In genomic region chr15:102455993-102456392, GRCm38 (mm10) we compare ENCODE assay signal across 11 mouse cellular contexts. TPM values are rescaled to one million over a fixed set of nuclear protein-coding genes. Genes with fewer than 3 reads are reported as not detected.
DNase-seq lines count a peak whose midpoint lies in the region; ATAC-seq and TF ChIP-seq lines count a peak whose summit lies in the region.
"Had no signal": no experiment of that assay in that cellular context is flagged by ENCODE, and none has a peak within 500 bp of the region (broad histone marks: within the 10 kb centered on the region; RNA-seq: fewer than 3 reads in every experiment).

No protein-coding gene starts in this region.

- H3K4me2 ChIP-seq in midbrain, embryonic 11.5 days: no peak overlapping the region

- TF ChIP-seq CTCF in embryonic fibroblast, embryonic 13.5 days (IDR thresholded peaks at IDR 0.05; ENCODE audit: borderline replicate concordance, insufficient read depth, low read length): peak; percentile 29; the same call in 1 of the 2 replicates
- peak; percentile 93; the same call in 1 of the 2 replicates for TF ChIP-seq CTCF in testis, adult 2 months (IDR thresholded peaks at IDR 0.05; ENCODE audit: control insufficient read depth, insufficient read depth, insufficient replicate concordance, low read depth, low read length)

- ATAC-seq in midbrain, embryonic 11.5 days (ENCODE audit: low FRiP score): no peak
- ATAC-seq: inflammation-experienced regulatory T-cells, adult 6 months had no signal

- H3K9ac ChIP-seq in midbrain, embryonic 11.5 days (ENCODE audit: low read length): no peak overlapping the region

- H3K4me1 ChIP-seq in midbrain, embryonic 10.5 days: peaks cover 28% of the 10 kb centered on the region
- H3K4me1 ChIP-seq in midbrain, embryonic 11.5 days (ENCODE audit: control insufficient read depth, insufficient read depth, low read length): peaks cover 6% of the 10 kb centered on the region; the same call in 1 of the 2 replicates
- H3K4me1 ChIP-seq in embryonic fibroblast, embryonic 13.5 days (ENCODE audit: control insufficient read depth, insufficient read depth, low read length): peaks cover 11% of the 10 kb centered on the region; the same call in 1 of the 2 replicates
- peaks cover 16% of the 10 kb centered on the region for H3K4me1 ChIP-seq in testis, adult 2 months (ENCODE audit: control insufficient read depth, insufficient read depth, low read length)
- H3K4me1 ChIP-seq in heart, embryonic 10.5 days: peaks cover 34% of the 10 kb centered on the region

- H3K36me3 ChIP-seq in midbrain, embryonic 10.5 days: no peaks in the 10 kb centered on the region
- no peaks in the 10 kb centered on the region for H3K36me3 ChIP-seq in midbrain, embryonic 11.5 days (ENCODE audit: control insufficient read depth, insufficient read depth, low read length)
- H3K36me3 ChIP-seq in testis, adult 2 months (ENCODE audit: control insufficient read depth, insufficient read depth, low read length): no peaks in the 10 kb centered on the region
- H3K36me3 ChIP-seq in heart, embryonic 10.5 days: no peaks in the 10 kb centered on the region

- DNase-seq in embryo, embryonic 10 days (ENCODE audit: low spot score): peak; percentile 49
- DNase-seq in embryo, embryonic 9.5 days (ENCODE audit: extremely low spot score): no peak
- peak; percentile 27 for DNase-seq in midbrain, embryonic 10.5 days (ENCODE audit: low spot score)
- no peak for DNase-seq in midbrain, embryonic 11.5 days (ENCODE audit: low spot score, missing footprints)
- no peak for DNase-seq in heart, embryonic 10.5 days (ENCODE audit: low spot score)
- no peak for DNase-seq in frontal cortex, postnatal 36 days (ENCODE audit: low spot score in 2 of 2)

- no peak overlapping the region for H3K4me3 ChIP-seq in midbrain, embryonic 10.5 days
- H3K4me3 ChIP-seq in midbrain, embryonic 11.5 days (ENCODE audit: low read depth, low read length): no peak overlapping the region
- H3K4me3 ChIP-seq in embryonic fibroblast, embryonic 13.5 days (ENCODE audit: insufficient read depth, low read length): no peak overlapping the region
- H3K4me3 ChIP-seq in testis, adult 2 months (ENCODE audit: control insufficient read depth, low read depth, low read length): no peak overlapping the region
- no peak overlapping the region for H3K4me3 ChIP-seq in heart, embryonic 10.5 days
- H3K4me3 ChIP-seq: erythroblast, embryonic 14.5 days had no signal

- TF ChIP-seq POLR2A in embryonic fibroblast, embryonic 13.5 days (IDR thresholded peaks at IDR 0.05; ENCODE audit: low read depth, low read length): no peak
- TF ChIP-seq POLR2A in testis, adult 2 months (IDR thresholded peaks at IDR 0.05; ENCODE audit: control insufficient read depth, low read depth, low read length): no peak

- H3K27ac ChIP-seq in midbrain, embryonic 10.5 days (replicated peaks): no peak overlapping the region
- H3K27ac ChIP-seq in midbrain, embryonic 11.5 days (ENCODE audit: low read depth, low read length): no peak overlapping the region
- no peak overlapping the region for H3K27ac ChIP-seq in embryonic fibroblast, embryonic 13.5 days (ENCODE audit: insufficient read depth, low read length)
- no peak overlapping the region for H3K27ac ChIP-seq in testis, adult 2 months (ENCODE audit: control insufficient read depth, insufficient read depth, low read depth, low read length)
- H3K27ac ChIP-seq in heart, embryonic 10.5 days: no peak overlapping the region

- no peaks in the 10 kb centered on the region for H3K9me3 ChIP-seq in midbrain, embryonic 10.5 days (replicated peaks)
- H3K9me3 ChIP-seq in midbrain, embryonic 11.5 days (ENCODE audit: control insufficient read depth, low read length): no peaks in the 10 kb centered on the region
- H3K9me3 ChIP-seq in heart, embryonic 10.5 days: no peaks in the 10 kb centered on the region

- H3K27me3 ChIP-seq in midbrain, embryonic 10.5 days (ENCODE audit: low read depth, poor library complexity, severe bottlenecking): no peaks in the 10 kb centered on the region
- H3K27me3 ChIP-seq in midbrain, embryonic 11.5 days (ENCODE audit: control insufficient read depth, insufficient read depth, low read length): no peaks in the 10 kb centered on the region
- no peaks in the 10 kb centered on the region for H3K27me3 ChIP-seq in testis, adult 2 months (ENCODE audit: control insufficient read depth, insufficient read depth, low read length)
- H3K27me3 ChIP-seq in heart, embryonic 10.5 days (ENCODE audit: insufficient read depth, poor library complexity, severe bottlenecking): no peaks in the 10 kb centered on the region

- 40% methylated on average over 6 of the region's 6 CpGs for WGBS in midbrain, embryonic 10.5 days
- 37% methylated on average over 6 of the region's 6 CpGs for WGBS in midbrain, embryonic 11.5 days
- WGBS in heart, embryonic 10.5 days: 36% methylated on average over 6 of the region's 6 CpGs

RNA-seq across cellular contexts. Expression of gene Prr13, which starts 2.8 kb away (rescaled TPM):
- polyA plus RNA-seq in midbrain, embryonic 10.5 days (2016; fragmentation: Nextera tagmentation; extraction: Ambion mirVana): 75.7 and 82.3 TPM in 2 replicates
- polyA plus RNA-seq in midbrain, embryonic 11.5 days (2014; fragmentation: Nextera tagmentation; extraction: Ambion mirVana): 92.7 and 110 TPM in 2 replicates
- 127 and 155 TPM in 2 replicates for polyA plus RNA-seq in embryonic fibroblast, embryonic 13.5 days (2011; ENCODE audit: insufficient read length, low read depth, missing spikeins)
- polyA plus RNA-seq in testis, adult 2 months (2012; rRNA removed): 18.5 and 19.7 TPM in 2 replicates
- polyA plus RNA-seq in heart, embryonic 10.5 days (2016; fragmentation: Nextera tagmentation; extraction: Ambion mirVana): 82.8 and 101 TPM in 2 replicates

RNA-seq across cellular contexts. Expression of gene Amhr2, which starts 10.8 kb away (rescaled TPM):
- 0.10 and 0.50 TPM in 2 replicates for polyA plus RNA-seq in midbrain, embryonic 10.5 days (2016; fragmentation: Nextera tagmentation; extraction: Ambion mirVana)
- 0.37 TPM in 1 of 2 replicates, not detected in the other for polyA plus RNA-seq in midbrain, embryonic 11.5 days (2014; fragmentation: Nextera tagmentation; extraction: Ambion mirVana)
- not detected in 2 replicates for polyA plus RNA-seq in embryonic fibroblast, embryonic 13.5 days (2011; ENCODE audit: insufficient read length, low read depth, missing spikeins)
- 131 and 168 TPM in 2 replicates for polyA plus RNA-seq in testis, adult 2 months (2012; rRNA removed)
- polyA plus RNA-seq in heart, embryonic 10.5 days (2016; fragmentation: Nextera tagmentation; extraction: Ambion mirVana): 1.6 and 2.4 TPM in 2 replicates
- polyA plus RNA-seq: inflammation-experienced regulatory T-cells, adult 6 months had no signal

RNA-seq across cellular contexts. Expression of gene Pcbp2, which starts 14.3 kb away (rescaled TPM):
- 194 and 201 TPM in 2 replicates for polyA plus RNA-seq in midbrain, embryonic 10.5 days (2016; fragmentation: Nextera tagmentation; extraction: Ambion mirVana)
- polyA plus RNA-seq in midbrain, embryonic 11.5 days (2014; fragmentation: Nextera tagmentation; extraction: Ambion mirVana): 234 and 255 TPM in 2 replicates
- polyA plus RNA-seq in embryonic fibroblast, embryonic 13.5 days (2011; ENCODE audit: insufficient read length, low read depth, missing spikeins): 653 and 702 TPM in 2 replicates
- polyA plus RNA-seq in testis, adult 2 months (2012; rRNA removed): 1,040 and 1,129 TPM in 2 replicates
- 143 and 183 TPM in 2 replicates for polyA plus RNA-seq in heart, embryonic 10.5 days (2016; fragmentation: Nextera tagmentation; extraction: Ambion mirVana)

RNA-seq across cellular contexts. Expression of gene Gm10337, which starts 47.5 kb away (rescaled TPM):
- polyA plus RNA-seq in midbrain, embryonic 10.5 days (2016; fragmentation: Nextera tagmentation; extraction: Ambion mirVana): 3.5 TPM in 1 of 2 replicates, not detected in the other
- 6.7 TPM in 1 of 2 replicates, not detected in the other for polyA plus RNA-seq in midbrain, embryonic 11.5 days (2014; fragmentation: Nextera tagmentation; extraction: Ambion mirVana)
- polyA plus RNA-seq in embryonic fibroblast, embryonic 13.5 days (2011; ENCODE audit: insufficient read length, low read depth, missing spikeins): not detected in 2 replicates
- not detected in 2 replicates for polyA plus RNA-seq in testis, adult 2 months (2012; rRNA removed)
- polyA plus RNA-seq in heart, embryonic 10.5 days (2016; fragmentation: Nextera tagmentation; extraction: Ambion mirVana): not detected in 2 replicates
- polyA plus RNA-seq: erythroblast, embryonic 14.5 days; inflammation-experienced regulatory T-cells, adult 6 months; liver, embryonic 16.5 days had no signal

RNA-seq across cellular contexts. Expression of gene Sp1, which starts 50.0 kb away (rescaled TPM):
- 7.9 and 8.9 TPM in 2 replicates for polyA plus RNA-seq in midbrain, embryonic 10.5 days (2016; fragmentation: Nextera tagmentation; extraction: Ambion mirVana)
- 11.2 and 11.7 TPM in 2 replicates for polyA plus RNA-seq in midbrain, embryonic 11.5 days (2014; fragmentation: Nextera tagmentation; extraction: Ambion mirVana)
- polyA plus RNA-seq in embryonic fibroblast, embryonic 13.5 days (2011; ENCODE audit: insufficient read length, low read depth, missing spikeins): 42.6 and 51.9 TPM in 2 replicates
- 17.0 and 18.5 TPM in 2 replicates for polyA plus RNA-seq in testis, adult 2 months (2012; rRNA removed)
- polyA plus RNA-seq in heart, embryonic 10.5 days (2016; fragmentation: Nextera tagmentation; extraction: Ambion mirVana): 5.7 and 7.6 TPM in 2 replicates

Comparison
In these comparisons a context has a peak if more than half of its experiments do, and no peak if none do; other contexts are left out.
1. DNase-seq: peak in embryo, embryonic 10 days (single experiment) and midbrain, embryonic 10.5 days (single experiment); none in embryo, embryonic 9.5 days (single experiment), midbrain, embryonic 11.5 days (single experiment), heart, embryonic 10.5 days (single experiment) and frontal cortex, postnatal 36 days (0 of 2).
2. RNA of gene Amhr2, which starts 10.8 kb away (polyA plus RNA-seq): 131 to 168 TPM in testis, adult 2 months; 1.6 to 2.4 TPM in heart, embryonic 10.5 days, 0.37 TPM in midbrain, embryonic 11.5 days, 0.10 to 0.50 TPM in midbrain, embryonic 10.5 days and not detected in embryonic fibroblast, embryonic 13.5 days; every median in the first group is over 10 times any median in the second.